Mouse (Mus musculus) liver, postnatal 0 days (tissue): ENCODE data around the gene Timm8a2.

Experiments
- CTCF ChIP-seq: sonication (generic); IDR thresholded peaks from 2 replicates; pipeline ENCODE4 v1.5.1; 2016; ENCODE audit warnings: antibody characterized with exemption, low read depth
- EP300 ChIP-seq: IDR thresholded peaks from 2 replicates; pipeline ENCODE4 v1.6.1; 2016; ENCODE audit warnings: antibody characterized with exemption, low read depth, mild to moderate bottlenecking

- no peak for TF ChIP-seq CTCF
- no peak for TF ChIP-seq EP300
Measured at GRCm38 (mm10) chr14:122057941-122058346, 23.5 kb downstream of the Timm8a2 start.
